10 mouse cellular contexts compared by ENCODE assay signal in the genomic region with DNA sequence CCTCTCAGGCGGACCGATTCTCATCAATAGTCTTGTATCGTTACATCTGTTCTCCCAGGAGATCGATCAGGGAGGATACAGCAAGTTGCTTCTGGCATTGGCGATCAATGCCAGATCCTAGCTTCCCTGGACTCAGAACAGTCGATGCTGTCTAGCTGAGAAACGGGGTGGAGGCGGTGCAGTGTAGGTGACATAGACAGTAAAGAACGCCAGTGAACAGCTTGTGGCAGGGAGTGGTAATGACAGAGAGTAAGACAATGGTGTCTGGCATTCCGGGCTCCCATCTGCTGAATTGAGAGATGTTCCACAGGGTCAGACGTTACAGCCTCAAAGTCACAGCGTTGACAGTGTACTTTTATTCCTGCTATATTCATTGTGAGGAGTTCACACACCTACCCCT.
A peak's percentile ranks its signal among the peaks of the same experiment; 100 is the strongest.
DNase-seq lines count a peak whose midpoint lies in the region; ATAC-seq and TF ChIP-seq lines count a peak whose summit lies in the region.
"Had no signal": no experiment of that assay in that cellular context is flagged by ENCODE, and none has a peak within 500 bp of the region (broad histone marks: within the 10 kb centered on the region; RNA-seq: fewer than 3 reads in every experiment).

No protein-coding gene starts in this region.

- H3K36me3 ChIP-seq in midbrain, embryonic 16.5 days (ENCODE audit: control insufficient read depth, insufficient read depth, low read length), result no peaks in the 10 kb centered on the region
- no peaks in the 10 kb centered on the region for H3K36me3 ChIP-seq in midbrain, embryonic 10.5 days
- H3K36me3 ChIP-seq in forebrain, postnatal 0 days (ENCODE audit: insufficient read depth), result no peaks in the 10 kb centered on the region
- no peaks in the 10 kb centered on the region for H3K36me3 ChIP-seq in lung, postnatal 0 days (ENCODE audit: insufficient read depth, low read length)
- H3K36me3 ChIP-seq: limb, embryonic 15.5 days had no signal

- H3K27me3 ChIP-seq in midbrain, embryonic 16.5 days (ENCODE audit: control insufficient read depth, insufficient read depth, low read depth, low read length), result no peaks in the 10 kb centered on the region
- H3K27me3 ChIP-seq in midbrain, embryonic 10.5 days (ENCODE audit: low read depth, poor library complexity, severe bottlenecking), result no peaks in the 10 kb centered on the region
- H3K27me3 ChIP-seq in forebrain, postnatal 0 days (ENCODE audit: insufficient read depth, low read length), result no peaks in the 10 kb centered on the region
- H3K27me3 ChIP-seq in lung, postnatal 0 days (replicated peaks; ENCODE audit: insufficient read depth, low read length), result no peaks in the 10 kb centered on the region
- H3K27me3 ChIP-seq: limb, embryonic 15.5 days had no signal

- no peak overlapping the region for H3K4me3 ChIP-seq in midbrain, embryonic 16.5 days (ENCODE audit: low read depth, low read length)
- H3K4me3 ChIP-seq in midbrain, embryonic 10.5 days, result no peak overlapping the region
- no peak overlapping the region for H3K4me3 ChIP-seq in forebrain, postnatal 0 days (ENCODE audit: low read depth, low read length)
- H3K4me3 ChIP-seq in lung, postnatal 0 days (ENCODE audit: low read depth, low read length), result no peak overlapping the region
- H3K4me3 ChIP-seq: limb, embryonic 15.5 days; myocyte had no signal

- H3K9ac ChIP-seq in midbrain, embryonic 16.5 days (ENCODE audit: low read depth, low read length), result no peak overlapping the region
- H3K9ac ChIP-seq in forebrain, postnatal 0 days, result no peak overlapping the region
- no peak overlapping the region for H3K9ac ChIP-seq in lung, postnatal 0 days (replicated peaks; ENCODE audit: low read depth)
- H3K9ac ChIP-seq: limb, embryonic 15.5 days had no signal

- TF ChIP-seq CTCF in forebrain, postnatal 0 days (IDR thresholded peaks at IDR 0.05; ENCODE audit: low read depth), result peak; percentile 67
- TF ChIP-seq CTCF in lung, postnatal 0 days (IDR thresholded peaks at IDR 0.05), result no peak

- H3K4me2 ChIP-seq in midbrain, embryonic 16.5 days (ENCODE audit: low read length), result no peak overlapping the region
- no peak overlapping the region for H3K4me2 ChIP-seq in forebrain, postnatal 0 days (ENCODE audit: low read depth)
- no peak overlapping the region for H3K4me2 ChIP-seq in lung, postnatal 0 days (replicated peaks; ENCODE audit: low read depth, low read length)
- H3K4me2 ChIP-seq: limb, embryonic 15.5 days had no signal

- ATAC-seq in midbrain, embryonic 16.5 days, result peak; percentile 64; the same call in 1 of the 2 replicates
- peak; percentile 85 for ATAC-seq in forebrain, postnatal 0 days
- ATAC-seq in lung, postnatal 0 days, result no peak

- TF ChIP-seq EP300 in lung, postnatal 0 days (IDR thresholded peaks at IDR 0.05), result no peak

- no peak overlapping the region for H3K27ac ChIP-seq in midbrain, embryonic 16.5 days (ENCODE audit: low read length)
- no peak overlapping the region for H3K27ac ChIP-seq in midbrain, embryonic 10.5 days (replicated peaks)
- no peak overlapping the region for H3K27ac ChIP-seq in forebrain, postnatal 0 days (ENCODE audit: low read depth, low read length)
- no peak overlapping the region for H3K27ac ChIP-seq in lung, postnatal 0 days (ENCODE audit: low read length)
- H3K27ac ChIP-seq: limb, embryonic 15.5 days had no signal

- no peak for DNase-seq in midbrain, embryonic 10.5 days (ENCODE audit: low spot score)
- DNase-seq in forebrain, postnatal 0 days, result peak; percentile 59
- peak; percentile 35 to 46 for DNase-seq in layer of hippocampus, postnatal 25 days (ENCODE audit: extremely low spot score in 1 of 2, low spot score in 1 of 2)
- DNase-seq in telencephalon, adult 2 months (ENCODE audit: low read depth, low spot score), result peak; percentile 73
- no peak for DNase-seq in thymus, adult 18-20 months
- no peak for DNase-seq in adrenal gland, adult 8-10 months
- no peak for DNase-seq in lung, postnatal 0 days (ENCODE audit: low spot score)

- 67% methylated on average over 12 of the region's 12 CpGs for WGBS in midbrain, embryonic 16.5 days
- WGBS in midbrain, embryonic 10.5 days, result 71% methylated on average over 12 of the region's 12 CpGs
- 67% methylated on average over 12 of the region's 12 CpGs for WGBS in forebrain, postnatal 0 days
- WGBS in lung, postnatal 0 days, result 75% methylated on average over 12 of the region's 12 CpGs

- H3K9me3 ChIP-seq in midbrain, embryonic 16.5 days (replicated peaks; ENCODE audit: control insufficient read depth, low read length, poor library complexity, severe bottlenecking), result no peaks in the 10 kb centered on the region
- H3K9me3 ChIP-seq in midbrain, embryonic 10.5 days (replicated peaks), result no peaks in the 10 kb centered on the region
- H3K9me3 ChIP-seq in forebrain, postnatal 0 days (ENCODE audit: low read length), result no peaks in the 10 kb centered on the region
- H3K9me3 ChIP-seq in lung, postnatal 0 days (ENCODE audit: low read length), result no peaks in the 10 kb centered on the region
- H3K9me3 ChIP-seq: limb, embryonic 15.5 days had no signal

- peaks cover 5% of the 10 kb centered on the region; the same call in 1 of the 2 replicates for H3K4me1 ChIP-seq in midbrain, embryonic 16.5 days (ENCODE audit: control insufficient read depth, insufficient read depth, low read length)
- H3K4me1 ChIP-seq in midbrain, embryonic 10.5 days, result peaks cover 7% of the 10 kb centered on the region
- peaks cover 2% of the 10 kb centered on the region; the same call in 1 of the 2 replicates for H3K4me1 ChIP-seq in forebrain, postnatal 0 days (ENCODE audit: insufficient read depth)
- H3K4me1 ChIP-seq in lung, postnatal 0 days (ENCODE audit: insufficient read depth, low read depth, low read length), result no peaks in the 10 kb centered on the region
- H3K4me1 ChIP-seq: limb, embryonic 15.5 days had no signal

Comparison
In these comparisons a context has a peak if more than half of its experiments do, and no peak if none do; other contexts are left out.
1. DNase-seq: peak in forebrain, postnatal 0 days (single experiment), layer of hippocampus, postnatal 25 days (2 of 2) and telencephalon, adult 2 months (single experiment); none in midbrain, embryonic 10.5 days (single experiment), thymus, adult 18-20 months (0 of 2), adrenal gland, adult 8-10 months (single experiment) and lung, postnatal 0 days (single experiment).